In genomic region chr9:43239712-43240593, GRCm38 (mm10) we compare ENCODE assay signal across 8 mouse cellular contexts. TPM values are rescaled to one million over a fixed set of nuclear protein-coding genes. Genes with fewer than 3 reads are reported as not detected.
A peak's percentile ranks its signal among the peaks of the same experiment; 100 is the strongest.
DNase-seq lines count a peak whose midpoint lies in the region; ATAC-seq and TF ChIP-seq lines count a peak whose summit lies in the region.

Gene Oaf (minus strand): TSS chr9:43239911.

- H3K9ac ChIP-seq in ES-E14 (ENCODE audit: insufficient read depth, low read depth, low read length, poor library complexity, severe bottlenecking), result peak within 1 kb of the TSS; percentile 50
- peak within 1 kb of the TSS; percentile 58 for H3K9ac ChIP-seq in forebrain, embryonic 14.5 days (ENCODE audit: low read length)
- H3K9ac ChIP-seq in heart, postnatal 0 days (replicated peaks; ENCODE audit: low read depth, low read length), result peak within 1 kb of the TSS; percentile 61
- peak within 1 kb of the TSS; percentile 86 for H3K9ac ChIP-seq in liver, embryonic 14.5 days (replicated peaks)
- peak within 1 kb of the TSS; percentile 55 for H3K9ac ChIP-seq in neural tube, embryonic 11.5 days (ENCODE audit: low read length)

- TF ChIP-seq CTCF in heart, postnatal 0 days (IDR thresholded peaks at IDR 0.05; ENCODE audit: low read depth), result no peak
- TF ChIP-seq CTCF in liver, embryonic 14.5 days (IDR thresholded peaks at IDR 0.05; ENCODE audit: low read depth), result no peak
- TF ChIP-seq CTCF in testis, adult 2 months (IDR thresholded peaks at IDR 0.05; ENCODE audit: control insufficient read depth, insufficient read depth, insufficient replicate concordance, low read depth, low read length), result no peak

- no peak; the same call in 1 of the 2 replicates for TF ChIP-seq POLR2A in testis, adult 2 months (IDR thresholded peaks at IDR 0.05; ENCODE audit: control insufficient read depth, low read depth, low read length)

- no peaks in the 10 kb centered on the region for H3K9me3 ChIP-seq in ES-E14 (ENCODE audit: control insufficient read depth, insufficient read depth, low read depth, low read length)
- no peaks in the 10 kb centered on the region for H3K9me3 ChIP-seq in forebrain, embryonic 14.5 days (replicated peaks; ENCODE audit: control insufficient read depth, low read length)
- H3K9me3 ChIP-seq in heart, postnatal 0 days (replicated peaks; ENCODE audit: control insufficient read depth, low read length), result no peaks in the 10 kb centered on the region
- no peaks in the 10 kb centered on the region for H3K9me3 ChIP-seq in liver, embryonic 14.5 days (ENCODE audit: control insufficient read depth, low read length)
- H3K9me3 ChIP-seq in neural tube, embryonic 11.5 days (ENCODE audit: control insufficient read depth, low read length), result no peaks in the 10 kb centered on the region

- H3K36me3 ChIP-seq in ES-E14 (ENCODE audit: control insufficient read depth, insufficient read depth, low read length, poor library complexity, severe bottlenecking), result no peaks in the 10 kb centered on the region
- H3K36me3 ChIP-seq in forebrain, embryonic 14.5 days (ENCODE audit: control insufficient read depth, insufficient read depth, low read length), result no peaks in the 10 kb centered on the region
- no peaks in the 10 kb centered on the region for H3K36me3 ChIP-seq in heart, postnatal 0 days (replicated peaks; ENCODE audit: control insufficient read depth, insufficient read depth, low read length)
- H3K36me3 ChIP-seq in liver, embryonic 14.5 days (replicated peaks; ENCODE audit: control insufficient read depth, insufficient read depth, low read depth), result peaks cover 9% of the 10 kb centered on the region
- H3K36me3 ChIP-seq in neural tube, embryonic 11.5 days (ENCODE audit: control insufficient read depth, insufficient read depth, low read length), result no peaks in the 10 kb centered on the region
- H3K36me3 ChIP-seq in testis, adult 2 months (ENCODE audit: control insufficient read depth, insufficient read depth, low read length), result no peaks in the 10 kb centered on the region

- WGBS in forebrain, embryonic 14.5 days, result 1% methylated on average over 43 of the region's 44 CpGs
- 1% methylated on average over 44 of the region's 44 CpGs for WGBS in heart, postnatal 0 days
- WGBS in liver, embryonic 14.5 days (ENCODE audit: insufficient replicate concordance), result under 1% methylated on average over 41 of the region's 44 CpGs
- under 1% methylated on average over 44 of the region's 44 CpGs for WGBS in neural tube, embryonic 11.5 days

- no peak within 1 kb of the TSS for H3K27ac ChIP-seq in ES-E14 (ENCODE audit: insufficient read depth, low read depth, low read length, poor library complexity, severe bottlenecking)
- 0 out of 2 replicates have a peak within 1 kb of the TSS, but pooled peaks have one; percentile 14 for H3K27ac ChIP-seq in forebrain, embryonic 14.5 days (ENCODE audit: low read depth, low read length)
- H3K27ac ChIP-seq in heart, postnatal 0 days (ENCODE audit: low read depth), result peak within 1 kb of the TSS; percentile 65
- H3K27ac ChIP-seq in liver, embryonic 14.5 days, result peak within 1 kb of the TSS; percentile 91
- H3K27ac ChIP-seq in neural tube, embryonic 11.5 days (ENCODE audit: low read depth, low read length), result peak within 1 kb of the TSS; percentile 65
- H3K27ac ChIP-seq in testis, adult 2 months (ENCODE audit: control insufficient read depth, insufficient read depth, low read depth, low read length), result peak within 1 kb of the TSS; percentile 63

- peak within 1 kb of the TSS; percentile 62 to 73 for H3K4me3 ChIP-seq in ES-E14 (ENCODE audit: insufficient read depth in 1 of 2, low read depth in 1 of 2, low read length in 2 of 2, poor library complexity in 1 of 2, severe bottlenecking in 1 of 2)
- peak within 1 kb of the TSS; percentile 51 for H3K4me3 ChIP-seq in forebrain, embryonic 14.5 days (ENCODE audit: low read depth, low read length)
- H3K4me3 ChIP-seq in heart, postnatal 0 days (ENCODE audit: low read depth, low read length), result peak within 1 kb of the TSS; percentile 76
- peak within 1 kb of the TSS; percentile 74 to 86 for H3K4me3 ChIP-seq in liver, embryonic 14.5 days (ENCODE audit: insufficient read depth in 1 of 2, low read depth in 2 of 2, low read length in 2 of 2)
- peak within 1 kb of the TSS; percentile 61 for H3K4me3 ChIP-seq in neural tube, embryonic 11.5 days (ENCODE audit: low read depth, low read length)
- H3K4me3 ChIP-seq in testis, adult 2 months (ENCODE audit: control insufficient read depth, low read depth, low read length), result peak within 1 kb of the TSS; percentile 82

- no peak for TF ChIP-seq EP300 in heart, postnatal 0 days (IDR thresholded peaks at IDR 0.05; ENCODE audit: low read depth)
- 0 out of 2 replicates have a peak, but pooled peaks have one; percentile 53 for TF ChIP-seq EP300 in liver, embryonic 14.5 days (IDR thresholded peaks at IDR 0.05; ENCODE audit: low read depth)

- peak within 1 kb of the TSS; percentile 72 for H3K4me2 ChIP-seq in forebrain, embryonic 14.5 days (ENCODE audit: low read length)
- peak within 1 kb of the TSS; percentile 75 for H3K4me2 ChIP-seq in heart, postnatal 0 days (ENCODE audit: low read depth, low read length)
- H3K4me2 ChIP-seq in liver, embryonic 14.5 days (ENCODE audit: low read depth), result peak within 1 kb of the TSS; percentile 72
- H3K4me2 ChIP-seq in neural tube, embryonic 11.5 days (ENCODE audit: low read depth), result peak within 1 kb of the TSS; percentile 61

- H3K4me1 ChIP-seq in ES-E14 (ENCODE audit: control insufficient read depth in 2 of 2, insufficient read depth in 2 of 2, low read length in 2 of 2, poor library complexity in 1 of 2), result peaks cover 7 to 11% of the 10 kb centered on the region in 2 experiments; a peak in 3 of 4 replicates
- H3K4me1 ChIP-seq in forebrain, embryonic 14.5 days (ENCODE audit: control insufficient read depth, insufficient read depth, low read length), result peaks cover 8% of the 10 kb centered on the region; the same call in 1 of the 2 replicates
- H3K4me1 ChIP-seq in heart, postnatal 0 days (ENCODE audit: control insufficient read depth, insufficient read depth), result peaks cover 9% of the 10 kb centered on the region
- H3K4me1 ChIP-seq in liver, embryonic 14.5 days (replicated peaks; ENCODE audit: control insufficient read depth in 2 of 2, insufficient read depth in 2 of 2, low read length in 1 of 2), result peaks cover 61 to 75% of the 10 kb centered on the region in 2 experiments
- peaks cover 11% of the 10 kb centered on the region for H3K4me1 ChIP-seq in neural tube, embryonic 11.5 days (ENCODE audit: control insufficient read depth, insufficient read depth, low read length)
- peaks cover 8% of the 10 kb centered on the region for H3K4me1 ChIP-seq in testis, adult 2 months (ENCODE audit: control insufficient read depth, insufficient read depth, low read length)

- H3K27me3 ChIP-seq in forebrain, embryonic 14.5 days (replicated peaks; ENCODE audit: control insufficient read depth, insufficient read depth, low read length), result peaks cover 9% of the 10 kb centered on the region
- no peaks in the 10 kb centered on the region for H3K27me3 ChIP-seq in heart, postnatal 0 days (ENCODE audit: control insufficient read depth, insufficient read depth, low read length)
- no peaks in the 10 kb centered on the region for H3K27me3 ChIP-seq in liver, embryonic 14.5 days (ENCODE audit: control insufficient read depth, insufficient read depth, low read length)
- H3K27me3 ChIP-seq in neural tube, embryonic 11.5 days (ENCODE audit: control insufficient read depth, insufficient read depth, low read length), result peaks cover 9% of the 10 kb centered on the region
- H3K27me3 ChIP-seq in testis, adult 2 months (ENCODE audit: control insufficient read depth, insufficient read depth, low read length), result peaks cover 7% of the 10 kb centered on the region

- DNase-seq in ES-E14 (ENCODE audit: low read depth, low spot score), result peak; percentile 70
- peak; percentile 26 for DNase-seq in cerebellum, adult 11-12 months
- DNase-seq in forebrain, embryonic 14.5 days (ENCODE audit: low spot score), result peak; percentile 79
- DNase-seq in heart, postnatal 0 days (ENCODE audit: low spot score), result peak; percentile 88
- DNase-seq in kidney, postnatal 4 days, result peak; percentile 93 to 95
- DNase-seq in liver, embryonic 14.5 days (ENCODE audit: low read depth in 3 of 3, low spot score in 3 of 3), result peak; percentile 81 to 86 (median 83)
- DNase-seq in neural tube, embryonic 11.5 days (ENCODE audit: low spot score), result peak; percentile 87

- in situ Hi-C loops in ES-E14 (cut with MboI; ENCODE audit: low sequenced_read_pairs in 2 of 2, unreplicated experiment in 2 of 2), result no loop called here

- peak; percentile 90 for ATAC-seq in forebrain, embryonic 14.5 days
- peak; percentile 90 for ATAC-seq in heart, postnatal 0 days (ENCODE audit: insufficient read depth, low read depth)
- peak; percentile 84 for ATAC-seq in liver, embryonic 14.5 days (ENCODE audit: insufficient read depth)
- ATAC-seq in neural tube, embryonic 11.5 days (ENCODE audit: insufficient read depth, low FRiP score, low TSS enrichment), result peak; percentile 83

TF ChIP-seq in ES-E14, 5 proteins besides CTCF, POLR2A, EP300 and RAD21:
- TF ChIP-seq HCFC1 (IDR thresholded peaks at IDR 0.05; ENCODE audit: borderline replicate concordance, insufficient read depth, low read length) (no peak), MAFK (IDR thresholded peaks at IDR 0.05; ENCODE audit: insufficient read depth, low read depth, low read length) (0 out of 2 replicates have a peak, but pooled peaks have one; percentile 50)

RNA-seq across cellular contexts. Expression of gene Oaf, which starts in this region (rescaled TPM):
- 8.4 and 22.8 TPM in 2 replicates for total RNA-seq in ES-E14 (2012; rRNA removed)
- polyA plus RNA-seq in forebrain, embryonic 14.5 days (2014; fragmentation: Nextera tagmentation; extraction: Ambion mirVana), result 7.0 and 10.3 TPM in 2 replicates
- 15.6 and 26.6 TPM in 2 replicates for total RNA-seq in heart, postnatal 0 days (2014; rRNA removed; ENCODE audit: low replicate concordance)
- 20.7 and 22.4 TPM in 2 replicates for polyA plus RNA-seq in heart, postnatal 0 days (2015; fragmentation: Nextera tagmentation; extraction: Ambion mirVana)
- polyA plus RNA-seq in liver, embryonic 14.5 days (2012; rRNA removed), result 20.7 and 29.4 TPM in 2 replicates
- 37.1 and 42.6 TPM in 2 replicates for polyA plus RNA-seq in liver, embryonic 14.5 days (2014; fragmentation: Nextera tagmentation; extraction: Ambion mirVana)
- polyA plus RNA-seq in neural tube, embryonic 11.5 days (2014; fragmentation: Nextera tagmentation; extraction: Ambion mirVana), result 67.3 and 67.9 TPM in 2 replicates
- polyA plus RNA-seq in testis, adult 2 months (2012; rRNA removed), result 2.0 and 3.7 TPM in 2 replicates

Comparison
In these comparisons a context has a peak if more than half of its experiments do, and no peak if none do; other contexts are left out.
1. DNase-seq: peak in every context shown above with its lines; median percentile 94 in kidney, postnatal 4 days; 88 in heart, postnatal 0 days; 87 in neural tube, embryonic 11.5 days; 83 in liver, embryonic 14.5 days; 79 in forebrain, embryonic 14.5 days; 70 in ES-E14; 26 in cerebellum, adult 11-12 months.